Mouse (Mus musculus) forebrain, embryonic 11.5 days (tissue): ENCODE data around the gene Trim21. TPM values are rescaled to one million over a fixed set of nuclear protein-coding genes. Genes with fewer than 3 reads are reported as not detected.

Experiments used
- ATAC-seq: fragments of 200-750 bp; cut with Nextera tagmentation; replicated peaks from 2 replicates; pipeline ENCODE4 v1.8.0; 2017; ENCODE audit warnings: moderate TSS enrichment; ENCODE audit not compliant: low FRiP score
- DNase-seq: peaks from one replicate; pipeline ENCODE4 v3.0.0-alpha.2; 2017; ENCODE audit warnings: low spot score
- H3K27ac ChIP-seq: fragments of 300-500 bp; sonication (generic); 2 replicates; pipeline ENCODE4 v1.5.1; 2014; ENCODE audit warnings: low read depth, low read length
- H3K27me3 ChIP-seq: fragments of 300-500 bp; sonication (generic); 2 replicates; pipeline ENCODE4 v1.6.1; 2014; ENCODE audit warnings: mild to moderate bottlenecking, low read length, mixed read lengths; ENCODE audit not compliant: control insufficient read depth, insufficient read depth
- H3K36me3 ChIP-seq: fragments of 300-500 bp; sonication (generic); 2 replicates; pipeline ENCODE4 v1.6.1; 2014; ENCODE audit warnings: mild to moderate bottlenecking, low read length, moderate library complexity, mixed read lengths; ENCODE audit not compliant: control insufficient read depth, insufficient read depth
- H3K4me1 ChIP-seq: fragments of 300-500 bp; sonication (generic); replicated peaks from 2 replicates; pipeline ENCODE4 v1.6.1; 2014; ENCODE audit warnings: low read length, mixed read lengths; ENCODE audit not compliant: control insufficient read depth, insufficient read depth
- H3K4me2 ChIP-seq: fragments of 300-500 bp; sonication (generic); 2 replicates; pipeline ENCODE4 v1.6.1; 2014; ENCODE audit warnings: low read depth, mild to moderate bottlenecking, low read length, moderate library complexity, mixed read lengths; ENCODE audit not compliant: severe bottlenecking
- H3K4me3 ChIP-seq: fragments of 300-500 bp; sonication (generic); 2 replicates; pipeline ENCODE4 v1.5.1; 2014; ENCODE audit warnings: low read depth, low read length
- H3K9ac ChIP-seq: fragments of 300-500 bp; sonication (generic); 2 replicates; pipeline ENCODE4 v1.6.1; 2014; ENCODE audit warnings: low read length
- H3K9me3 ChIP-seq: fragments of 300-500 bp; sonication (generic); 2 replicates; pipeline ENCODE4 v1.6.1; 2016; ENCODE audit warnings: low read length, mixed read lengths; ENCODE audit not compliant: control insufficient read depth
- WGBS: fragments of 180-500 bp; shearing (Covaris S2); extraction: QIAGEN DNeasy Blood & Tissue Kit; methylation state at CpG from one replicate; pipeline ENCODE4 v1.1.7; 2014; 5-methylcytosine and 5-hydroxymethylcytosine counted together
- polyA plus RNA-seq: library from polyadenylated mRNA; unstranded; fragments of >200 nt; fragmentation: Nextera tagmentation; extraction: Ambion mirVana; gene quantifications from 2 replicates; pipeline ENCODE4 v1.2.1, GENCODE M21; 2014

Trim21 gene
- polyA plus RNA-seq, 1 experiment from 2014 or later, result 0.25 TPM

- Histone ChIP-seq H3K4me1 (no peaks in the 10 kb centered on the region), H3K9ac (no peak within 1 kb of the TSS)
- WGBS, result 88% methylated on average over 3 of the region's 3 CpGs
Measured at GRCm38 (mm10) chr7:102549570-102549969, 15.7 kb downstream of the Trim21 start, which contains the start of gene Olfr549. TSS of gene Olfr549 (plus strand) at chr7:102549870.

GRCm38 (mm10) chr7:102541251-102541650 lies 24.0 kb downstream of the Trim21 start:
- no peaks in the 10 kb centered on the region for H3K27me3 ChIP-seq
- 71% methylated on average over 3 of the region's 3 CpGs for WGBS
- no peak overlapping the region for H3K27ac ChIP-seq
- DNase-seq, result no peak
- no peak overlapping the region for H3K4me3 ChIP-seq
- no peak overlapping the region for H3K4me2 ChIP-seq
- no peak overlapping the region for H3K9ac ChIP-seq
- no peaks in the 10 kb centered on the region for H3K9me3 ChIP-seq
- no peaks in the 10 kb centered on the region for H3K4me1 ChIP-seq
- H3K36me3 ChIP-seq, result no peaks in the 10 kb centered on the region
- ATAC-seq, result no peak

More at GRCm38 (mm10) chr7:102549570-102549969, 15.7 kb downstream of the Trim21 start, which contains the start of gene Olfr549:
- DNase-seq (no peak), ATAC-seq (no peak)
- H3K4me3 ChIP-seq, result no peak within 1 kb of the TSS
- H3K9me3 ChIP-seq, result no peaks in the 10 kb centered on the region
- H3K27me3 ChIP-seq, result no peaks in the 10 kb centered on the region
- H3K36me3 ChIP-seq, result no peaks in the 10 kb centered on the region
- no peak within 1 kb of the TSS for H3K4me2 ChIP-seq
- no peak within 1 kb of the TSS for H3K27ac ChIP-seq

- no peak for DNase-seq
- Histone ChIP-seq H3K9ac (no peak within 1 kb of the TSS), H3K27ac (no peak within 1 kb of the TSS), H3K36me3 (no peaks in the 10 kb centered on the region), H3K4me2 (no peak within 1 kb of the TSS), H3K27me3 (no peaks in the 10 kb centered on the region), H3K4me3 (no peak within 1 kb of the TSS), H3K9me3 (no peaks in the 10 kb centered on the region), H3K4me1 (no peaks in the 10 kb centered on the region)
- no peak for ATAC-seq
- WGBS, result 80% methylated on average over 2 of the region's 2 CpGs
Measured at GRCm38 (mm10) chr7:102540596-102540995, 24.7 kb downstream of the Trim21 start, which contains the start of gene Olfr548-ps1. TSS of gene Olfr548-ps1 (plus strand) at chr7:102540896.

GRCm38 (mm10) chr7:102534449-102534848 lies 30.8 kb downstream of the Trim21 start, which contains the start of gene Olfr547:
TSS of gene Olfr547 (plus strand) at chr7:102534749.
- DNase-seq, result no peak
- Histone ChIP-seq H3K27ac (no peak within 1 kb of the TSS), H3K4me3 (no peak within 1 kb of the TSS), H3K9ac (no peak within 1 kb of the TSS), H3K9me3 (no peaks in the 10 kb centered on the region), H3K4me2 (no peak within 1 kb of the TSS), H3K27me3 (no peaks in the 10 kb centered on the region), H3K36me3 (no peaks in the 10 kb centered on the region), H3K4me1 (no peaks in the 10 kb centered on the region)
- ATAC-seq, result no peak
- 78% methylated on average over 1 of the region's 1 CpGs for WGBS

- 77% methylated on average over 1 of the region's 1 CpGs for WGBS
- no peak overlapping the region for H3K4me2 ChIP-seq
- no peak overlapping the region for H3K4me3 ChIP-seq
- H3K36me3 ChIP-seq, result no peaks in the 10 kb centered on the region
- H3K27me3 ChIP-seq, result no peaks in the 10 kb centered on the region
- H3K27ac ChIP-seq, result no peak overlapping the region
- no peak for DNase-seq
- H3K9ac ChIP-seq, result no peak overlapping the region
- H3K9me3 ChIP-seq, result no peaks in the 10 kb centered on the region
- ATAC-seq, result no peak
- no peaks in the 10 kb centered on the region for H3K4me1 ChIP-seq
Measured at GRCm38 (mm10) chr7:102529052-102529451, 36.2 kb downstream of the Trim21 start.

GRCm38 (mm10) chr7:102517051-102517335 lies 48.3 kb downstream of the Trim21 start:
- ATAC-seq (no peak), DNase-seq (no peak)
- whole genome bisulfite sequencing, result 90% methylated on average over 2 of the region's 2 CpGs
- Histone ChIP-seq H3K9ac (no peak overlapping the region), H3K27me3 (peaks cover 4% of the 10 kb centered on the region; the same call in 1 of the 2 replicates), H3K36me3 (no peaks in the 10 kb centered on the region), H3K4me3 (no peak overlapping the region), H3K4me2 (no peak overlapping the region), H3K9me3 (no peaks in the 10 kb centered on the region), H3K27ac (no peak overlapping the region), H3K4me1 (no peaks in the 10 kb centered on the region)

GRCm38 (mm10) chr7:102516261-102517050 lies 48.8 kb downstream of the Trim21 start:
- Histone ChIP-seq H3K4me3 (no peak overlapping the region), H3K4me2 (no peak overlapping the region), H3K9ac (no peak overlapping the region), H3K27me3 (peaks cover 4% of the 10 kb centered on the region; the same call in 1 of the 2 replicates), H3K36me3 (no peaks in the 10 kb centered on the region), H3K27ac (no peak overlapping the region), H3K4me1 (no peaks in the 10 kb centered on the region), H3K9me3 (no peaks in the 10 kb centered on the region)
- WGBS, result 89% methylated on average over 10 of the region's 10 CpGs
- ATAC-seq (no peak), DNase-seq (no peak)

- WGBS, result 81% methylated on average over 4 of the region's 4 CpGs
- no peak overlapping the region for H3K27ac ChIP-seq
- ATAC-seq, result no peak
Measured at GRCm38 (mm10) chr7:102514144-102514543, 51.1 kb downstream of the Trim21 start.

More at GRCm38 (mm10) chr7:102514144-102514543, 51.1 kb downstream of the Trim21 start:
- H3K4me3 ChIP-seq, result no peak overlapping the region
- peaks cover 4% of the 10 kb centered on the region; the same call in 1 of the 2 replicates for H3K27me3 ChIP-seq
- no peak for DNase-seq
- no peaks in the 10 kb centered on the region for H3K4me1 ChIP-seq
- H3K9me3 ChIP-seq, result no peaks in the 10 kb centered on the region
- H3K36me3 ChIP-seq, result no peaks in the 10 kb centered on the region
- no peak overlapping the region for H3K9ac ChIP-seq
- no peak overlapping the region for H3K4me2 ChIP-seq
